Mouse (Mus musculus) liver, postnatal 0 days (tissue): Measurements from ENCODE around the gene Synpr.

Experiments
- CTCF ChIP-seq: sonication (generic); IDR thresholded peaks from 2 replicates; pipeline ENCODE4 v1.5.1; 2016; ENCODE audit warnings: antibody characterized with exemption, low read depth
- EP300 ChIP-seq: IDR thresholded peaks from 2 replicates; pipeline ENCODE4 v1.6.1; 2016; ENCODE audit warnings: antibody characterized with exemption, low read depth, mild to moderate bottlenecking

- TF ChIP-seq CTCF = no peak
- TF ChIP-seq EP300 = no peak
These were observed 1.4 kb upstream of the Synpr start for GRCm38 (mm10) chr14:13283211-13283610.
